Mouse (Mus musculus): ENCODE results near the gene Zc3h14. TPM values are rescaled to one million over a fixed set of nuclear protein-coding genes. Genes with fewer than 3 reads are reported as not detected.
A peak's percentile ranks its signal among the peaks of the same experiment; 100 is the strongest.

Zc3h14 gene
- total RNA-seq (2021) = 100 to 1,000 TPM; 100 to 101 TPM
- long read RNA-seq, experiment 1, transcript Zc3h14-204 (17 exons, 3,514 nt) = minor isoform, 16 of 99 reads
- long read RNA-seq, experiment 1, transcript Zc3h14-203 (15 exons, 3,146 nt) = major isoform, 36 of 99 reads
- long read RNA-seq, experiment 1, partial matches to known transcripts = 8 of 99 reads
- long read RNA-seq, experiment 1, other reads (novel, unspliced or antisense) = 36 of 99 reads
- long read RNA-seq, experiment 2, transcript Zc3h14-203 (15 exons, 3,146 nt) = major isoform, 61 of 180 reads
- long read RNA-seq, experiment 2, transcript Zc3h14-204 (17 exons, 3,514 nt) = minor isoform, 39 of 180 reads
- long read RNA-seq, experiment 2, transcript Zc3h14-202 (14 exons, 3,046 nt) = minor isoform, 7 of 180 reads
- long read RNA-seq, experiment 2, partial matches to known transcripts = 22 of 180 reads
- long read RNA-seq, experiment 2, other reads (novel, unspliced or antisense) = 49 of 180 reads

DNA sequence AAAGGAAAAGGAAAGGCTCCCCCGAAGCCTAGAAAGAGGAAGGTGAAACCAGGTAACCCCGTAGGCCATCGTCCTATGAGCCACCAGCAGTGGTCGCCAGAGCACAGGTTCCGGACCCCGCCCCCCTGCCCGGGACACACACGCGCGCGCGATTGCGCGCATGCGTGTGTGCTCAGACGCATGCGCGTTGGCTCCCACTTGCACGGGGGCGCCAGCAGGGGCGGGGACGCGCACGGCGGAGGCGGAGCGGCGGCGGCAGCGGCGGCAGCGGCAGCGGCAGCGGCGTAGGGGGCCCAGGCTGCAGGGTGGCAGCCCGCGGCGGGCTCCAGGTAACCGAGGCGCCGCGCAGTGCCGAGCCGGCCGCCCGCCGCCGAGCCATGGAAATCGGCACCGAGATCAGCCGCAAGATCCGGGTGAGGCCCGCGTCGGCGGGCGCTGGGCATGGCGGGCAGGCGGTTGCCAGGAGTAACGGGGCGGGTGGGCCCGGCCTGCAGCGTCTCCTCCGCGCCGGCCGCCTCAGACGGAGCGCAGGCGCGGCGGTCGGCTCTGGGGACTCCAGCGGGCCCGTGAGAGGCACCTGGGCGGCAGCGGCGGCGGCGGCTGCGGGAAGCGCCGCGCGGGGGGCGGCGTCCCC is at the start of gene Zc3h14:
TSS of gene Zc3h14 (plus strand) at position 219 of the 634 bp plus-strand sequence.
- Histone ChIP-seq H3K27ac (peak within 1 kb of the TSS; percentile 98), H3K4me3 (peak within 1 kb of the TSS; percentile 79)
- peak; percentile 90 to 95 for DNase-seq (ENCODE audit: low spot score in 2 of 2)
- TF ChIP-seq CTCF (conservative IDR thresholded peaks at IDR 0.05) = peak; percentile 77

DNA sequence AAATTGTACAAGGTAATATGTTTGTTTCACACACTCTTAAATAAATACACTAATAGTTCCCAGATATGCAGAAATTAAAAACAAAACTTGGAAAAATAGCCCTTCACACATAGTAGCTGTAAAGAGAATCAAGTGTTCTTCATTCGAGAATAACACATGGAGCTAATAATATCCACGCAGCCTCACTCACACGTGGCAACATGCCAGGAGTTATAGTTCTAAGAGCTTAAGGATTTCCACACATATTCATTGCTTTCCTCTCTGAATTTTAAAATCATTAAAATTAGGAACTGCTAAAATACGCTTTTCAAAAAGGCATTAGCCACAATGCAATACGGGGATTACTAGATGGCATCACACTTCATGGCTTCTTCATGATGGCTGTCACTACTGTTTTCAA is 49.6 kb upstream of the Zc3h14 start:
- no peak for DNase-seq (ENCODE audit: low spot score in 2 of 2)
- H3K27ac ChIP-seq = no peak overlapping the region
- H3K4me3 ChIP-seq = no peak overlapping the region
- TF ChIP-seq CTCF (conservative IDR thresholded peaks at IDR 0.05) = no peak

DNA sequence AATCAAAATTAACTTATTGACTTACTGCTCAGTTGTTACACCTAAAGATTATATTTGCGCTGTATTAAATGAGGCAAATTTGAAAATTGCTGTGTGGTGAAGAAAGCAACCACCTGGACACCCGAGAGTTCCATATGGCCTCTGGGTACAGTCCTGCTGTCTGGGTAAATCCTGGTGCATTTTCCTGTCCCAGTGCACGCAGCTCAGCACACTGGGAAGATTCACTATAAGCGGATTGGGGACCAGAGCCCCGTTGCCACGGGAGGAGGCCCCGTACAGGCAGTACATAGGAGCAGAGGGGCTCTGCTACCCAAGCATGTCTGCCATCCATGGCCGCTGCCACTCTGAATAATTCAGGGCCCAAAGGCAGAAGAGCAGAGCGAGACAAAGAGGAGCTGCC is 45.2 kb upstream of the Zc3h14 start:
- DNase-seq (ENCODE audit: low spot score in 2 of 2) = peak in 1 of 2 experiments; percentile 35
- no peak overlapping the region for H3K4me3 ChIP-seq
- H3K27ac ChIP-seq = no peak overlapping the region; the same call in 1 of the 2 replicates
- no peak for TF ChIP-seq CTCF (conservative IDR thresholded peaks at IDR 0.05)

DNA sequence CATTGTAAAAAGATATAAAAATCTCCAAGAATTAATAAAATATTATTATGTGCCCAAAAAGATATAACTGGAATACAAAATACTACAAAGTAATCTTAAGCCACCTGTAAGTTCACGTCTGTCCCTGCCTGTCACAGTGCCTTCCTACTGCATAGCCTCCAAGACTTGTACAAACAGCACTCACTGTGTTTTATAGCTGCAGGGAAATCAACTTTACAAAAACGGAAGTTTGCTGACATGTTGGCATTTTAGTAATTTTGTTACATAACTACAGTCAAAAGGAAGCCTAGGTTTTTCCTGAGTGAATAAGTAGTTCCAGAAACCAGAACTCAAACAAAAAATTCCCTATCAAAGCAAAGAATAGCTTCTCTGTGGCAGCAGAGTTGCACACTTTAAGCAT is 43.2 kb upstream of the Zc3h14 start:
- DNase-seq (ENCODE audit: low spot score in 2 of 2) = no peak
- TF ChIP-seq CTCF (conservative IDR thresholded peaks at IDR 0.05) = no peak
- Histone ChIP-seq H3K4me3 (no peak overlapping the region), H3K27ac (peak overlapping the region; percentile 44)

DNA sequence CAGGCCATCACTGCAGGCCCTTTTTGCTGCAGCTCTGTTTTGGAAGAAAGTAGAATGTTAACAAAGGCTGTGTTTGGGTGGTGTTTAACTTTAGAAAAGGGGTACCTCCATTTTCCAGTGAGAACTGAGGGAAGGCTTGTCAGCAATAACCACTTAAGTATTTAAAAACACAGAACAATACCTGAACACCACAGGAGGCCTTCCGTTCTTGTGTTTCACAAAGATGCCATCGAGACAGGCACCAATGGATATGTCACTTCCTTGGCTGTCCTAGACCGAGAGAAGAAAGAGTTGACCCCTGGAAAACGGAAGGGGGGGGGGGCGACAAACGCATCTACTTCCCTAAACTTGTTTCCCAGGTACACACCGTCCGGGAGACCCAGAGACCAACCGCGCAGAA is 42.8 kb upstream of the Zc3h14 start:
- Histone ChIP-seq H3K27ac (peak overlapping the region; percentile 44), H3K4me3 (no peak overlapping the region)
- DNase-seq (ENCODE audit: low spot score in 2 of 2) = no peak
- TF ChIP-seq CTCF (conservative IDR thresholded peaks at IDR 0.05) = no peak

DNA sequence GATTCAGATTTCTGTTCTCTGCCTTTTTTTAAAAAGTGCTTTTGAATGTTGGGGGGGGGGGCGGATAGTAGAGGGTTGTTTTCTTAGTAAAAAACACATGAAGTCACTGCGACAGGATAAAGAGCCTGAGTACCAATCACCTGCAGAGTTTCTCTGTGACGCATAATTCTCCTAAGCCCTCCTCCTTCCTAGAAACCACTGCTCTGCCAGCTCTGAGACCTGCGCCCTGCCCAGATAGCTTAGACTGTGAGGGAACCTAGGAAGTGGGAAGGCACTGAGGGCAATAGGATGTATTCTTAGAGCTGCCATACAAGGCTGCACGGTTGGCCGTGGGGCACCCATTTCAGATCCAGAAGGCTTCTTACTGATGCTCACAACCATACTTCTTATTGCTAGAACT is 33.9 kb upstream of the Zc3h14 start:
- Histone ChIP-seq H3K4me3 (no peak overlapping the region), H3K27ac (no peak overlapping the region)
- no peak for DNase-seq (ENCODE audit: low spot score in 2 of 2)
- no peak for TF ChIP-seq CTCF (conservative IDR thresholded peaks at IDR 0.05)

DNA sequence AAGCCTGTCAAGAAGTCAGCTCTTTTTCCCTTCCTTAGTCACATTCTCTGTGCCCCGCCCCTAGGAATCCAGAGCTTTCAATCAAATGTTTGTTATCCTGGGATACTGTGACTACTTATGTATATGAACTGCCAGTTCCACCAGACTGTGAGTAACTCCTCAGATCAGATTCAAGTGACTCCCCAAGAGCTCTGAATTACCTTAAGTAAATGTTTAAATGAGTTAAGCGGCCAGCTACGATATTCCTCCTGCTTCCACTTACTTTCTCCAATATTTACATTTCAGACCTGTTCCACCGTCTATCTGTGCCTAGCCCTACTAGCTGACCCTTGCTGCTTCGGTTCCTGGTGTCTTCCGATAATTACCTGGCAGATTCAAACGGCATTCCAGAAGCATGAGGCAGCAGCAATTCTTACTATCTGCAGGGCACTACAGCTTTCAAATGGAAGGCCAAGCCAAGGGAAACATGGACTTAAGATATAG is 33.1 kb upstream of the Zc3h14 start:
- Histone ChIP-seq H3K27ac (no peak overlapping the region), H3K4me3 (no peak overlapping the region)
- no peak for DNase-seq (ENCODE audit: low spot score in 2 of 2)
- TF ChIP-seq CTCF (conservative IDR thresholded peaks at IDR 0.05) = no peak

DNA sequence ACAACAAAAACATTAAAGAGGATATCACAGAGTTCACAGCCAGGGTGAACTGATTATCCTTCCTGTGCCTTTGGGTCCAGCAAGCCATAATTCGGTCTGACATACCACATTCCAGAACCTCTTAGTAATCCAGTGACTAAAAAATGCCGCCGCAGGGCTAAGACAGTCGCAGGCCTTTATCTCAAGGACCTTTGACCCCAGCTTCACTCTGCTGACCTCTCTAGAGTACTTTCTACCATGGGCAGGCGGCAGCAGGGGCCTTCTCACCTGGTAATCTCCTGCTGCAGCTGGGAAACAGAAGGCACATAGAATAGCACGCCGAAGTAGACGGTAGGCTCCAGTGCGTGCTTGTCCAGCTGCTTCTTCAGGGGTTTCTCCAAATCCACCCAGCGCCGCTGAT is 32.0 kb upstream of the Zc3h14 start:
- no peak overlapping the region for H3K27ac ChIP-seq
- TF ChIP-seq CTCF (conservative IDR thresholded peaks at IDR 0.05) = no peak

DNA sequence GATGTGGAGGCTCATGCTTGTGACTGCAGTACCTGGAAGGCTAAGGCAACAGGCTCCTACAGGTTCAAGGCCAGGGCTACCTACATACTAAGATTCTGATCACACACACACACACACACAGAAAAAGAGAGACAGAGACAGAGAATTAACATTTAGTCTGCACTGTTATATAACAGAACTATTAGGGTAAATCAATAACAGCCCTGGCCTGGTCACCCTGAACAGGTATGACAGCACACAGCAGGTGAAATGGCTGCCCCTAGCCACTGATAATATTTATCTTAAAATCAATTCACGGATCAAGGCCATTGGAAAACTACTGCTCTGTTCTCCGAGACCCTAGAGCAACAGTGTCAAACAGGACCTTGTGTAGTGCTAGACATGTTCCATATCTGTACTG is 30.6 kb upstream of the Zc3h14 start:
- no peak overlapping the region for H3K4me3 ChIP-seq
- no peak overlapping the region for H3K27ac ChIP-seq
- no peak for TF ChIP-seq CTCF (conservative IDR thresholded peaks at IDR 0.05)
- DNase-seq (ENCODE audit: low spot score in 2 of 2) = no peak

More for the DNA sequence above, 32.0 kb upstream of the Zc3h14 start:
- H3K4me3 ChIP-seq = no peak overlapping the region
- DNase-seq (ENCODE audit: low spot score in 2 of 2) = no peak

DNA sequence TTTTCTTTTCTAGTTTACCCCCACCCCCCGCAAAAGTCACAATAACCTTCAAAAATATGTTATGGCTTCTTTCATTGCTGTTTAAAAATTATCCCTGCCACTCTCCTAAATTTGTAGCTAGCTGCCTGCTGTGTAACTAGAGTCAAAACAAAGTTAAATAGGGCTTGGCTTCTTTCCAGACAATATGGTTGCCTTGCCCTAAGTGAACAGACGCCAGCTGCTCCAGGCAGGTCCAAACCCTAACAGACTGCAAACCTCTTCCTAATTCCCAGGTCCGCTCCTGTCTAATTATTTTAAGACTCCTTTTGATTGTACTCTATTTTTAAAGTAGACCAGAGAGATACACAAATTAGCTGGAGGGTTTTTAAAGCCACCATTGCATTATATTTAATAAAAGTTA is 26.1 kb upstream of the Zc3h14 start:
- Histone ChIP-seq H3K4me3 (no peak overlapping the region), H3K27ac (peak overlapping the region; percentile 67; the same call in 1 of the 2 replicates)
- TF ChIP-seq CTCF (conservative IDR thresholded peaks at IDR 0.05) = no peak
- DNase-seq (ENCODE audit: low spot score in 2 of 2) = peak; percentile 36 to 37

DNA sequence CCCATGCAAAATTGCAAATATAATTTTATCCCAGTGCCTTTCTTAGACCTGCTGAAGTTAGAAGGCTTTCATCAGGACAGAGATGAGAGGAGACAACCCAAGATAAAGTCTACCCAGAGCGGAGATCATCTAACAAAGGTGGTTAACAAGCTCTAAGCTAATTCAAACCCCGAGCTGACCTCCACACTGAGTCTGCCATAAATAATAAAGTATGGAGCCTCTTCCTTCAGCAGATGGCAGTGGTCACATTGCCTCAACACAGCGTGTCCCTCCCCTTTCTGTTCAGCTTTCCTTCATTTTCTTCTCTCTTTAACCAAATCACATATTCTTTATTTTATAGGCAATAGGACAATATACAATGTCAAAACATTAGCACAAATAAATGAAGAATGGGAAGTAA is 25.7 kb upstream of the Zc3h14 start:
- no peak for DNase-seq (ENCODE audit: low spot score in 2 of 2)
- TF ChIP-seq CTCF (conservative IDR thresholded peaks at IDR 0.05) = no peak
- 0 out of 2 replicates have a peak overlapping the region, but pooled peaks have one; percentile 41 for H3K27ac ChIP-seq
- H3K4me3 ChIP-seq = no peak overlapping the region

DNA sequence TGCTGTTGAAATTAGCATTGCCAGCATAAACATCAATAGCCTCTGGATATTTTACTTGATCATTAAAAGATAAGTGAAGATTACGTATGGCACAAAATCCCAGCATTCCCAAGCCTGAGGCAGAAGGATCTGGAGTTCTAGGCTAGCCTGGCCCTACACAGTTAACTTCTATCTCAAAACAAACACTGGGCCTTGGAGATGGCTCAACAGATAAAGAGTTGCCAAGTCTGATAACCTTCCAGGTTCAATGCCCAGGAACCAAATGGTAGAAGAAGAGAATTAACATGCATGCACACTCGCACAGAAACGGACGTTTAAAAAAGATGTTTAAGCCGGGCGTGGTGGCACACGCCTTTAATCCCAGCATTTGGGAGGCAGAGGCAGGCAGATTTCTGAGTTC is 22.5 kb upstream of the Zc3h14 start:
- TF ChIP-seq CTCF (conservative IDR thresholded peaks at IDR 0.05) = no peak
- Histone ChIP-seq H3K27ac (no peak overlapping the region), H3K4me3 (no peak overlapping the region)
- no peak for DNase-seq (ENCODE audit: low spot score in 2 of 2)

DNA sequence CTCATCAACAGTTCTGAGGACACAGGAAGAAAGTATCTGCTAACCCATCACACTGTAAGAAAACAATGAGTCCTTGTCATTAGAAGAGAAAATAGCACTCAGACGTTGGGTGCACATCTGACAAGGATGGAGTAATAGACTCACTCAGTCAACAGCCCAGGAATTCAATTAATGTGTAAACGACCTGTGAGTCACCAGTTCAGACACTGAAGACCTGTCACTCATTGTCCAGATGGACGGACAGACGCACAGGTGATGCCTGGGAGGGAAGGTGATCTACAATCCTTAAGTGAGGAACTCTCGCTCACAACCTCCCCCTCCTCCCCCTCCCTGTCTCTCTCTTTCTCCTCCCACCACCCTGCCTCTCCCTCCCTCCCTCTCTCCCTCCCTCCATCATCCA is 21.8 kb upstream of the Zc3h14 start:
- TF ChIP-seq CTCF (conservative IDR thresholded peaks at IDR 0.05) = no peak
- no peak for DNase-seq (ENCODE audit: low spot score in 2 of 2)
- no peak overlapping the region for H3K4me3 ChIP-seq
- no peak overlapping the region for H3K27ac ChIP-seq

All from layer of hippocampus, adult 2 months (tissue).